Mouse (Mus musculus) urinary bladder, adult 2 months (tissue): Measurements from ENCODE around the gene 4921539E11Rik. TPM values are rescaled to one million over a fixed set of nuclear protein-coding genes. Genes with fewer than 3 reads are reported as not detected.
A peak's percentile ranks its signal among the peaks of the same experiment; 100 is the strongest.

ENCODE experiments used
- DNase-seq: peaks from one replicate; pipeline ENCODE4 v3.0.0; 2022; ENCODE audit warnings: low spot score
- polyA plus RNA-seq: library from polyadenylated mRNA; depleted of rRNA; stranded (reverse); fragments of >200 nt; gene quantifications from 2 replicates; pipeline ENCODE4 v1.2.3, GENCODE M21; 2012; rRNA removed

Gene 4921539E11Rik
- polyA plus RNA-seq, 1 experiment: not detected

- no peak for DNase-seq
Measured at GRCm38 (mm10) chr4:103232156-103232555, 58.5 kb downstream of the 4921539E11Rik start.

GRCm38 (mm10) chr4:103222854-103223253 lies 67.8 kb downstream of the 4921539E11Rik start:
- no peak for DNase-seq

- DNase-seq: no peak
Measured at GRCm38 (mm10) chr4:103221789-103222188, 68.9 kb downstream of the 4921539E11Rik start.

GRCm38 (mm10) chr4:103219011-103219410 lies 71.7 kb downstream of the 4921539E11Rik start:
- no peak for DNase-seq

- no peak for DNase-seq
Measured at GRCm38 (mm10) chr4:103216046-103216445, 74.6 kb downstream of the 4921539E11Rik start.

GRCm38 (mm10) chr4:103214925-103215820 lies 75.5 kb downstream of the 4921539E11Rik start, which contains the start of gene Slc35d1:
Gene Slc35d1 (minus strand): TSS chr4:103215164.
- peak; percentile 79 for DNase-seq

GRCm38 (mm10) chr4:103214498-103214924 lies 76.2 kb downstream of the 4921539E11Rik start:
- peak; percentile 72 for DNase-seq

- DNase-seq: no peak
Measured at GRCm38 (mm10) chr4:103213859-103214497, 76.7 kb downstream of the 4921539E11Rik start.

- no peak for DNase-seq
Measured at GRCm38 (mm10) chr4:103208553-103208952, 82.1 kb downstream of the 4921539E11Rik start.

GRCm38 (mm10) chr4:103203646-103204045 lies 87.0 kb downstream of the 4921539E11Rik start:
- DNase-seq: no peak

- no peak for DNase-seq
Measured at GRCm38 (mm10) chr4:103200046-103200445, 90.6 kb downstream of the 4921539E11Rik start.

- no peak for DNase-seq
Measured at GRCm38 (mm10) chr4:103199086-103199485, 91.6 kb downstream of the 4921539E11Rik start.

- no peak for DNase-seq
Measured at GRCm38 (mm10) chr4:103197401-103197800, 93.3 kb downstream of the 4921539E11Rik start.

GRCm38 (mm10) chr4:103192421-103192820 lies 98.2 kb downstream of the 4921539E11Rik start:
- no peak for DNase-seq

GRCm38 (mm10) chr4:103188786-103189640 lies 101.7 kb downstream of the 4921539E11Rik start:
- DNase-seq: no peak

Other genes starting within 250 kb of the 4921539E11Rik start
- gene Mier1, start 176.5 kb downstream of the 4921539E11Rik start, polyA plus RNA-seq: 24.2 and 29.6 TPM in 2 replicates
- 2.3 and 2.9 TPM in 2 replicates for gene Wdr78, start 176.3 kb downstream of the 4921539E11Rik start, polyA plus RNA-seq
- gene Slc35d1, start 75.7 kb downstream of the 4921539E11Rik start, polyA plus RNA-seq: 10.2 and 12.1 TPM in 2 replicates
- gene Oma1, start 22.9 kb upstream of the 4921539E11Rik start, polyA plus RNA-seq: 19.2 and 22.3 TPM in 2 replicates